8 mouse cellular contexts compared by ENCODE assay signal in genomic region chr1:74367886-74368645, GRCm38 (mm10). TPM values are rescaled to one million over a fixed set of nuclear protein-coding genes. Genes with fewer than 3 reads are reported as not detected.
A peak's percentile ranks its signal among the peaks of the same experiment; 100 is the strongest.
DNase-seq lines count a peak whose midpoint lies in the region; ATAC-seq lines count a peak whose summit lies in the region.

No protein-coding gene starts in this region.

- H3K4me3 ChIP-seq in forebrain, embryonic 15.5 days = peak overlapping the region; percentile 32
- H3K4me3 ChIP-seq in hindbrain, embryonic 10.5 days = peak overlapping the region; percentile 43
- H3K4me3 ChIP-seq in midbrain, embryonic 13.5 days (replicated peaks) = peak overlapping the region; percentile 30

- peak; percentile 43 to 49 for DNase-seq in cerebellum, adult 18-20 months
- DNase-seq in cerebellum, adult 9-10 months = no peak
- DNase-seq in brain, adult 2 months (ENCODE audit: low read depth, low spot score) = peak; percentile 76
- peak; percentile 57 for DNase-seq in hindbrain, embryonic 10.5 days (ENCODE audit: low spot score)
- peak; percentile 76 for DNase-seq in liver
- DNase-seq in thymus, postnatal 0 days (ENCODE audit: low spot score) = peak; percentile 31

- H3K9me3 ChIP-seq in forebrain, embryonic 15.5 days = no peaks in the 10 kb centered on the region
- H3K9me3 ChIP-seq in hindbrain, embryonic 10.5 days = no peaks in the 10 kb centered on the region
- H3K9me3 ChIP-seq in midbrain, embryonic 13.5 days = no peaks in the 10 kb centered on the region

- peak overlapping the region; percentile 37; the same call in 1 of the 2 replicates for H3K9ac ChIP-seq in forebrain, embryonic 15.5 days (replicated peaks)
- H3K9ac ChIP-seq in midbrain, embryonic 13.5 days (replicated peaks) = peak overlapping the region; percentile 48; the same call in 1 of the 2 replicates

- 0 out of 2 replicates have a peak, but pooled peaks have one; percentile 64 for ATAC-seq in forebrain, embryonic 15.5 days (replicated peaks)
- ATAC-seq in midbrain, embryonic 13.5 days = peak; percentile 68; the same call in 1 of the 2 replicates

- peaks cover 4% of the 10 kb centered on the region for H3K4me1 ChIP-seq in forebrain, embryonic 15.5 days
- H3K4me1 ChIP-seq in hindbrain, embryonic 10.5 days (replicated peaks) = peaks cover 14% of the 10 kb centered on the region
- peaks cover 5% of the 10 kb centered on the region; the same call in 1 of the 2 replicates for H3K4me1 ChIP-seq in midbrain, embryonic 13.5 days (replicated peaks)

- H3K36me3 ChIP-seq in forebrain, embryonic 15.5 days = no peaks in the 10 kb centered on the region
- no peaks in the 10 kb centered on the region for H3K36me3 ChIP-seq in hindbrain, embryonic 10.5 days
- no peaks in the 10 kb centered on the region for H3K36me3 ChIP-seq in midbrain, embryonic 13.5 days

- H3K4me2 ChIP-seq in forebrain, embryonic 15.5 days (replicated peaks) = peak overlapping the region; percentile 55
- peak overlapping the region; percentile 56 for H3K4me2 ChIP-seq in midbrain, embryonic 13.5 days (replicated peaks)

- no peaks in the 10 kb centered on the region for H3K27me3 ChIP-seq in forebrain, embryonic 15.5 days
- H3K27me3 ChIP-seq in hindbrain, embryonic 10.5 days (ENCODE audit: insufficient read depth, poor library complexity, severe bottlenecking) = peaks cover 14% of the 10 kb centered on the region
- H3K27me3 ChIP-seq in midbrain, embryonic 13.5 days = peaks cover 15% of the 10 kb centered on the region

- no peak overlapping the region for H3K27ac ChIP-seq in forebrain, embryonic 15.5 days (replicated peaks)
- peak overlapping the region; percentile 36 for H3K27ac ChIP-seq in hindbrain, embryonic 10.5 days
- no peak overlapping the region for H3K27ac ChIP-seq in midbrain, embryonic 13.5 days

- WGBS in forebrain, embryonic 15.5 days = 22% methylated on average over 34 of the region's 34 CpGs
- WGBS in hindbrain, embryonic 10.5 days = 22% methylated on average over 34 of the region's 34 CpGs
- 22% methylated on average over 34 of the region's 34 CpGs for WGBS in midbrain, embryonic 13.5 days

RNA-seq across cellular contexts. Expression of gene Catip, which starts 6.2 kb away (rescaled TPM):
- polyA plus RNA-seq in forebrain, embryonic 15.5 days (2015; fragmentation: Nextera tagmentation; extraction: Ambion mirVana) = 0.38 and 1.2 TPM in 2 replicates
- 0.37 and 1.4 TPM in 2 replicates for polyA plus RNA-seq in hindbrain, embryonic 10.5 days (2016; fragmentation: Nextera tagmentation; extraction: Ambion mirVana)
- 0.41 and 0.62 TPM in 2 replicates for polyA plus RNA-seq in midbrain, embryonic 13.5 days (2015; fragmentation: Nextera tagmentation; extraction: Ambion mirVana)
- polyA plus RNA-seq in thymus, postnatal 0 days (2015; fragmentation: Nextera tagmentation; extraction: Ambion mirVana) = 0.20 and 0.33 TPM in 2 replicates

RNA-seq across cellular contexts. Expression of gene Slc11a1, which starts 6.9 kb away (rescaled TPM):
- polyA plus RNA-seq in forebrain, embryonic 15.5 days (2015; fragmentation: Nextera tagmentation; extraction: Ambion mirVana) = 1.9 and 3.2 TPM in 2 replicates
- polyA plus RNA-seq in hindbrain, embryonic 10.5 days (2016; fragmentation: Nextera tagmentation; extraction: Ambion mirVana) = 1.8 and 3.0 TPM in 2 replicates
- 0.94 and 2.9 TPM in 2 replicates for polyA plus RNA-seq in midbrain, embryonic 13.5 days (2015; fragmentation: Nextera tagmentation; extraction: Ambion mirVana)
- 5.6 and 6.1 TPM in 2 replicates for polyA plus RNA-seq in thymus, postnatal 0 days (2015; fragmentation: Nextera tagmentation; extraction: Ambion mirVana)

RNA-seq across cellular contexts. Expression of gene Ctdsp1, which starts 23.2 kb away (rescaled TPM):
- 21.4 and 22.4 TPM in 2 replicates for polyA plus RNA-seq in forebrain, embryonic 15.5 days (2015; fragmentation: Nextera tagmentation; extraction: Ambion mirVana)
- polyA plus RNA-seq in hindbrain, embryonic 10.5 days (2016; fragmentation: Nextera tagmentation; extraction: Ambion mirVana) = 34.3 and 35.7 TPM in 2 replicates
- 17.2 and 18.6 TPM in 2 replicates for polyA plus RNA-seq in midbrain, embryonic 13.5 days (2015; fragmentation: Nextera tagmentation; extraction: Ambion mirVana)
- 55.5 and 56.1 TPM in 2 replicates for polyA plus RNA-seq in thymus, postnatal 0 days (2015; fragmentation: Nextera tagmentation; extraction: Ambion mirVana)

RNA-seq across cellular contexts. Expression of gene Vil1, which starts 41.1 kb away (rescaled TPM):
- 0.27 and 0.29 TPM in 2 replicates for polyA plus RNA-seq in forebrain, embryonic 15.5 days (2015; fragmentation: Nextera tagmentation; extraction: Ambion mirVana)
- polyA plus RNA-seq in hindbrain, embryonic 10.5 days (2016; fragmentation: Nextera tagmentation; extraction: Ambion mirVana) = 0.21 and 0.24 TPM in 2 replicates
- polyA plus RNA-seq in midbrain, embryonic 13.5 days (2015; fragmentation: Nextera tagmentation; extraction: Ambion mirVana) = 0.20 and 0.30 TPM in 2 replicates
- polyA plus RNA-seq in thymus, postnatal 0 days (2015; fragmentation: Nextera tagmentation; extraction: Ambion mirVana) = 0.29 and 0.30 TPM in 2 replicates
